In genomic region chrX:72908404-72908741, GRCm38 (mm10) we compare ENCODE assay signal across 9 mouse cellular contexts. TPM values are rescaled to one million over a fixed set of nuclear protein-coding genes. Genes with fewer than 3 reads are reported as not detected.
DNase-seq lines count a peak whose midpoint lies in the region; ATAC-seq and TF ChIP-seq lines count a peak whose summit lies in the region.
"Had no signal": no experiment of that assay in that cellular context is flagged by ENCODE, and none has a peak within 500 bp of the region (broad histone marks: within the 10 kb centered on the region; RNA-seq: fewer than 3 reads in every experiment).

No protein-coding gene starts in this region.

- no peaks in the 10 kb centered on the region for H3K9me3 ChIP-seq in forebrain, embryonic 14.5 days (replicated peaks; ENCODE audit: control insufficient read depth, low read length)
- no peaks in the 10 kb centered on the region for H3K9me3 ChIP-seq in neural tube, embryonic 11.5 days (ENCODE audit: control insufficient read depth, low read length)
- H3K9me3 ChIP-seq: liver, embryonic 13.5 days had no signal

- 35% methylated on average over 2 of the region's 2 CpGs for WGBS in forebrain, embryonic 14.5 days
- 16% methylated on average over 2 of the region's 2 CpGs for WGBS in neural tube, embryonic 11.5 days

- no peak overlapping the region for H3K27ac ChIP-seq in left cerebral cortex, adult 2 months
- no peak overlapping the region for H3K27ac ChIP-seq in forebrain, embryonic 14.5 days (ENCODE audit: low read depth, low read length)
- H3K27ac ChIP-seq in neural tube, embryonic 11.5 days (ENCODE audit: low read depth, low read length) = no peak overlapping the region
- H3K27ac ChIP-seq: liver, embryonic 13.5 days had no signal

- no peaks in the 10 kb centered on the region for H3K27me3 ChIP-seq in forebrain, embryonic 14.5 days (replicated peaks; ENCODE audit: control insufficient read depth, insufficient read depth, low read length)
- H3K27me3 ChIP-seq in neural tube, embryonic 11.5 days (ENCODE audit: control insufficient read depth, insufficient read depth, low read length) = no peaks in the 10 kb centered on the region
- H3K27me3 ChIP-seq: liver, embryonic 13.5 days had no signal

- ATAC-seq in forebrain, embryonic 14.5 days = peak; percentile 83
- peak; percentile 74; the same call in 1 of the 2 replicates for ATAC-seq in neural tube, embryonic 11.5 days (ENCODE audit: insufficient read depth, low FRiP score, low TSS enrichment)
- ATAC-seq in activated CD4-positive, CD25-positive, alpha-beta regulatory T cell, adult 4 months = no peak

- TF ChIP-seq CTCF in left cerebral cortex, adult 2 months (IDR thresholded peaks at IDR 0.05) = peak; percentile 39

- no peak overlapping the region for H3K9ac ChIP-seq in forebrain, embryonic 14.5 days (ENCODE audit: low read length)
- H3K9ac ChIP-seq in neural tube, embryonic 11.5 days (ENCODE audit: low read length) = no peak overlapping the region
- H3K9ac ChIP-seq: liver, embryonic 13.5 days had no signal

- intact Hi-C loops in left cerebral cortex, adult 2 months (cut with DNase I) = loop anchor here (10.0 kb wide), 1 partner anchor 924 kb away; no protein-coding TSS in a partner anchor

- no peaks in the 10 kb centered on the region for H3K36me3 ChIP-seq in forebrain, embryonic 14.5 days (ENCODE audit: control insufficient read depth, insufficient read depth, low read length)
- no peaks in the 10 kb centered on the region for H3K36me3 ChIP-seq in neural tube, embryonic 11.5 days (ENCODE audit: control insufficient read depth, insufficient read depth, low read length)
- H3K36me3 ChIP-seq: liver, embryonic 13.5 days had no signal

- DNase-seq in left cerebral cortex, adult 2 months (ENCODE audit: extremely low spot score in 1 of 2, low spot score in 2 of 2) = peak in 1 of 2 experiments; percentile 14
- no peak for DNase-seq in left cerebral cortex, adult 11 months (ENCODE audit: low spot score)
- peak; percentile 58 for DNase-seq in ZHBTc4 (ENCODE audit: low read depth, low spot score)
- peak; percentile 73 for DNase-seq in forebrain, embryonic 14.5 days (ENCODE audit: low spot score)
- DNase-seq in kidney, postnatal 25 days = peak; percentile 51 to 55
- DNase-seq in neural tube, embryonic 11.5 days (ENCODE audit: low spot score) = peak; percentile 12
- DNase-seq in thymus, postnatal 0 days (ENCODE audit: low spot score) = no peak
- DNase-seq: liver, embryonic 13.5 days had no signal

- no peak overlapping the region for H3K4me3 ChIP-seq in left cerebral cortex, adult 2 months
- H3K4me3 ChIP-seq in forebrain, embryonic 14.5 days (ENCODE audit: low read depth, low read length) = no peak overlapping the region
- no peak overlapping the region for H3K4me3 ChIP-seq in neural tube, embryonic 11.5 days (ENCODE audit: low read depth, low read length)
- H3K4me3 ChIP-seq: liver, embryonic 13.5 days had no signal

- no peak overlapping the region for H3K4me2 ChIP-seq in forebrain, embryonic 14.5 days (ENCODE audit: low read length)
- no peak overlapping the region for H3K4me2 ChIP-seq in neural tube, embryonic 11.5 days (ENCODE audit: low read depth)
- H3K4me2 ChIP-seq: liver, embryonic 13.5 days had no signal

- no peaks in the 10 kb centered on the region for H3K4me1 ChIP-seq in forebrain, embryonic 14.5 days (ENCODE audit: control insufficient read depth, insufficient read depth, low read length)
- no peaks in the 10 kb centered on the region for H3K4me1 ChIP-seq in neural tube, embryonic 11.5 days (ENCODE audit: control insufficient read depth, insufficient read depth, low read length)
- H3K4me1 ChIP-seq: liver, embryonic 13.5 days had no signal

RNA-seq across cellular contexts. Expression of gene Cetn2, which starts 9.8 kb away (rescaled TPM):
- total RNA-seq in left cerebral cortex, adult 2 months (2021) = 10 to 100 TPM; 51.0 to 52.9 TPM
- 97.6 and 103 TPM in 2 replicates for polyA plus RNA-seq in forebrain, embryonic 14.5 days (2014; fragmentation: Nextera tagmentation; extraction: Ambion mirVana)
- 92.2 and 99.3 TPM in 2 replicates for polyA plus RNA-seq in neural tube, embryonic 11.5 days (2014; fragmentation: Nextera tagmentation; extraction: Ambion mirVana)
- 100 to 1,000 TPM; 159 to 160 TPM for polyA plus RNA-seq in activated CD4-positive, CD25-positive, alpha-beta regulatory T cell, adult 4 months (2017; shearing (Covaris generic))
- 102 and 105 TPM in 2 replicates for polyA plus RNA-seq in thymus, postnatal 0 days (2015; fragmentation: Nextera tagmentation; extraction: Ambion mirVana)

RNA-seq across cellular contexts. Expression of gene Nsdhl, which starts 10.0 kb away (rescaled TPM):
- total RNA-seq in left cerebral cortex, adult 2 months (2021) = 10 to 100 TPM; 20.3 to 23.2 TPM
- polyA plus RNA-seq in forebrain, embryonic 14.5 days (2014; fragmentation: Nextera tagmentation; extraction: Ambion mirVana) = 44.7 and 45.0 TPM in 2 replicates
- 43.5 and 51.3 TPM in 2 replicates for polyA plus RNA-seq in neural tube, embryonic 11.5 days (2014; fragmentation: Nextera tagmentation; extraction: Ambion mirVana)
- 10 to 100 TPM; 27.5 to 29.3 TPM for polyA plus RNA-seq in activated CD4-positive, CD25-positive, alpha-beta regulatory T cell, adult 4 months (2017; shearing (Covaris generic))
- 14.1 and 14.8 TPM in 2 replicates for polyA plus RNA-seq in thymus, postnatal 0 days (2015; fragmentation: Nextera tagmentation; extraction: Ambion mirVana)

Comparison
In these comparisons a context has a peak if more than half of its experiments do, and no peak if none do; other contexts are left out.
1. DNase-seq: peak in ZHBTc4 (single experiment), forebrain, embryonic 14.5 days (single experiment), kidney, postnatal 25 days (2 of 2) and neural tube, embryonic 11.5 days (single experiment); none in left cerebral cortex, adult 11 months (single experiment) and thymus, postnatal 0 days (single experiment).